Mouse (Mus musculus): ENCODE results near the gene Epyc. TPM values are rescaled to one million over a fixed set of nuclear protein-coding genes. Genes with fewer than 3 reads are reported as not detected.

Epyc gene
- total and polyA plus RNA-seq, 3 experiments = 0.05 TPM; not detected in 2

Other genes with a start within 250 kb of the Epyc start
- not detected in 2 replicates for gene Dcn, start 164.5 kb upstream of the Epyc start, total RNA-seq (2014; fragmentation: Nextera tagmentation)
- gene Dcn, start 164.5 kb upstream of the Epyc start, total RNA-seq (2017) = under 0.01 and 0.11 TPM in 2 replicates
- gene Dcn, start 164.5 kb upstream of the Epyc start, polyA plus RNA-seq (2012) = not detected in 2 replicates
- not detected in 2 replicates for gene Lum, start 78.9 kb upstream of the Epyc start, total RNA-seq (2014; fragmentation: Nextera tagmentation)
- gene Lum, start 78.9 kb upstream of the Epyc start, total RNA-seq (2017) = 0.06 and 0.11 TPM in 2 replicates
- not detected in 2 replicates for gene Lum, start 78.9 kb upstream of the Epyc start, polyA plus RNA-seq (2012)
- gene Kera, start 37.2 kb upstream of the Epyc start, total RNA-seq (2014; fragmentation: Nextera tagmentation) = not detected in 2 replicates
- gene Kera, start 37.2 kb upstream of the Epyc start, total RNA-seq (2017) = 0.12 and 0.16 TPM in 2 replicates
- not detected in 2 replicates for gene Kera, start 37.2 kb upstream of the Epyc start, polyA plus RNA-seq (2012)
- gene Ccer1, start 49.0 kb downstream of the Epyc start, total RNA-seq (2014; fragmentation: Nextera tagmentation) = not detected in 2 replicates
- 0.11 TPM in 1 of 2 replicates, not detected in the other for gene Ccer1, start 49.0 kb downstream of the Epyc start, total RNA-seq (2017)
- not detected in 2 replicates for gene Ccer1, start 49.0 kb downstream of the Epyc start, polyA plus RNA-seq (2012)
- gene C030005K15Rik, start 82.7 kb downstream of the Epyc start, total RNA-seq (2014; fragmentation: Nextera tagmentation) = not detected in 2 replicates
- gene C030005K15Rik, start 82.7 kb downstream of the Epyc start, total RNA-seq (2017) = not detected in 2 replicates
- not detected in 2 replicates for gene C030005K15Rik, start 82.7 kb downstream of the Epyc start, polyA plus RNA-seq (2012)

Data from G1E (cell line).